Mouse (Mus musculus) left cerebral cortex, adult 18-20 months (tissue): Measurements from ENCODE around the gene Gprc5a. TPM values are rescaled to one million over a fixed set of nuclear protein-coding genes. Genes with fewer than 3 reads are reported as not detected.

ENCODE experiments used
- DNase-seq, 2 experiments: peaks; one replicate each; pipeline ENCODE4 v3.0.0; 2021 to 2022; ENCODE audit warnings: low spot score in 2 of 2, mixed read lengths in 1 of 2
- total RNA-seq, 2 experiments: library from RNA; stranded (reverse); gene quantifications; 2 replicates each; pipeline ENCODE4 v1.2.3; 2021

Gprc5a gene
- total RNA-seq, 2 experiments from 2014 or later = 0.26 to 0.79 TPM

- no peak for DNase-seq
Observed at GRCm38 (mm10) chr6:135070347-135070746, 4.9 kb downstream of the Gprc5a start.

GRCm38 (mm10) chr6:135074405-135074947 is 9.0 kb downstream of the Gprc5a start:
- DNase-seq = no peak

- DNase-seq = no peak
Observed at GRCm38 (mm10) chr6:135076202-135076601, 10.8 kb downstream of the Gprc5a start.

GRCm38 (mm10) chr6:135078420-135078819 is 13.0 kb downstream of the Gprc5a start:
- no peak for DNase-seq

- DNase-seq = no peak
Observed at GRCm38 (mm10) chr6:135083991-135084502, 18.6 kb downstream of the Gprc5a start.

DNA sequence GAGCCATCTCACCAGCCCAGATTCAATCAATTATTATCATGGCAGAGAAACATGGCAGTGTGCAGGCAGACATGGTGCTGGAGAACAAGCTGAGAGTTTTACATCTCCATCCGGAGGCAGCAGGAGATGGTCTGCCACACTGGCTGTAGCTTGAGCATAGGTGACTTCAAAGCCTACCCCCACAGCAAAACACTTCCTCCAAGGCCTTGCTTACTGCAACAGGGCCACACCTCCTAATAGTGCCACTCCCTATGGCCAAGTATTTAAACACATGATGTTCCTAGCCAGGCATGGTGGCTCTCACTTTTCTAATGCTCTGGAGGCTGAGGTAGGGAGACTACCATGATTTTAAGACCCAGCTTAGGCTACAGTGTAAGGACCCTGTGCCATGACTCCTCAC is 20.3 kb downstream of the Gprc5a start:
- DNase-seq = no peak

DNA sequence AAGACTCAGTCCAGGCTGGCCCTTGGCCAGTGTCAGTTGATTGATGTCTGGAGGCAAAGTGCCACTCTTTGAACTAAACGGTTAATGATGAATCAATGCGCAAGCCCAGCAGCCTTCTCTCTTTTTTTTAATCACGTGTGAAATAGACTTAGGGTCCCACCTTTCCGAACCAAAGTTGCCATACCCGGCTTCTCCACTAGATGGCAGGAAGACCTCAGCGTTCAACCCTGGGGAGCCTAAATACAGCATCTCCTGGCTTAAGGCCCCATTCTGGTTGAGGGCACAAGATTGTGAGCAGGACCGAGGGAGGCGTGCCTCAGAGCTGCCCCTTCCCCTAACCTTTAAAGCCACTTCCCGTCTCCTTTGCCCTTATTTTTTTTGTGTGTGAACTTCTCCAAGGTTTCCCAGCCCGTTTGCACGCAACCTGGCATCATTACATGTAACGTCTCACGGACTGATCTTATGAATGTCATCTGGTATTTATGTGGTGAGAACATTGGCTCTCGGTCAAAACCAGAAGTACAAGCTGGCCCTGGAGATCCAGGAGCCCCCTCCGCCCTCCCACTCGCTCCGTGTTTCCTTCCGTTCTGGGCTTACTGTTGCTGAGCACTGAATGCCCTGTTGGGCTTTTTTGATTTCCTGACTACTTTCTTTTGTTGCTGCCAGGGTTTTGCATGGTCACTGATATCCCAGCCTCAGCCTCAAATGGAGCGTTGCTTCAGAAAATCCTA is 22.4 kb downstream of the Gprc5a start:
- DNase-seq = peak; percentile 77 to 92

DNA sequence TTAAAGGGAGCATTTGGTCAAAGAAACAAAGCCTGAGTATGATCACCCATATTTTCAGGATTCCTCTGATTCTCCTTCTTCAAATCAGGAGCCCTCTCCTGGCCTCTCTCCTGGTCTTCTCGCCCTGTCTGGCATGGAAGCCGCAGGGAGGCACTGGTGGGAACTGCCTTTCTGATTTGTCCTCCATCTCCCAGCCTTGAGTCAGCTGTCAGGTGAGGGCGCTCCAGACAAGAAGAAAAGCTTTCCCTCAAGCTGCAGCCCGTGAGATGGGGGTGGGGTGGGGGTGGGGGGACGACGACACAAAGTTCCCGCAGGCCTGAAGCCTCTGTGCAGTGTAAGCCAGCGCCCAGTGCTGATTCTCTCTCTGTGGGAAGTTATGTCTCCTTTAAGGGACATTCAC is 24.3 kb downstream of the Gprc5a start:
- DNase-seq = peak; percentile 47 to 60

GRCm38 (mm10) chr6:135090661-135091060 is 25.2 kb downstream of the Gprc5a start:
- DNase-seq = no peak

DNA sequence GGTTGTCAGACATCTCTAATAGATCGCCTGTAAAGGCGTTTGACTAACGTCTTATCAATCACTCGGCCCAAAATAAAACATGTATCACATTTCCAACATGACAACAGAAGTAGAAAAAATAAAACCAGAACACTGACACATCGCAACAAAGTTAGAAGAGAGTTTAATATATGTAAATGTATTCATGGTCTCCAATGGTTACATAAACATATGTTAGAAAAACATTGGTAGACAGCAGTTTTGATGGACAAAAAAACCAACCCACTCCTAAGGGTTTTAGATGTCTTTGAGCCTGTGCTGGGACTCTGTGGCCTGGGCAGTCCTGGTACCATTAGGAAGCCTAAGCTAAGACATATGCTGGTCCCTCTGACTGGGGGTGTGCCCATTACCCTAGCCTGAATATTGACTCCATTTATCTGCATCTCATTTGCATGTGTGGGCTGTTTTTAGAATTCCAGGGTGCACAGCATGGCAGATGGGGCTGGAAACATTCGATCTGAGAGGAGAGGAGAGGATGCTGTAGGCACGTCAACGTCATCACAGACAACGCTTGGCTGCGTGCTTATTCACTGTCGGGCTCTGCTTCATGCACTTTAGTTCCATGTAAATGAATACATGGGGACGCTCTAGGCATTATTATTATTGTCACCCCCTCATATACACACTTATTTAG is 27.5 kb downstream of the Gprc5a start:
- peak; percentile 39 to 63 for DNase-seq

GRCm38 (mm10) chr6:135100787-135101472 is 35.5 kb downstream of the Gprc5a start:
- DNase-seq = no peak

DNA sequence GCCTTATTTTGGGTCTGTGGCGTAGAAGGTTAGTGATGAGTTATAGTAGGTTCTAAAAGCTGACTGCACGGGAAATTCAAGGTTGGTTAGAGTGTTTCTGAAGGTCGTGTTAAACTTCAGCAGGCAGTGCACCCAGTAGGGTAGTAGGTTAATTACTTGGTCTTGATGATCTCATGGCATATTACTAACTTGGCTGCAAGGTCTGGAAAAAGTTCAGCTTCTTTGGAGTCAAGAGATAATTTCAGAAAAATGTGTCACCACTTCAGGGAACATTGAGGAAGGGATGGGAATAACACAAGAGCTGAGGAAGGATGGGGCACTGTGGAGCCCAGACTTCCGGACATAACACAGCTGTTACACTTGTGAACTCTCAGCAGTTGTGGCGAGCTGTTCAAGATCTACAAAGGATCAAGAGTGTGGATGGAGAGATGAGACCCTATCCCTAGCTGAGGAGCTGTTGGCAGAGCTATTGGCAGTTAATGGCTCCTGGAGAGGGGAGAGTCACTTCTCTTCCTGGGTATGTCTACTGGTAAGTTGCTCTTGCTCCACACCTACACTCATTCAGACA is 37.4 kb downstream of the Gprc5a start:
- no peak for DNase-seq

GRCm38 (mm10) chr6:135107014-135107413 is 41.6 kb downstream of the Gprc5a start:
- DNase-seq = peak; percentile 7 to 27

GRCm38 (mm10) chr6:135112411-135113113 is 47.1 kb downstream of the Gprc5a start:
- DNase-seq = no peak

- no peak for DNase-seq
Observed at GRCm38 (mm10) chr6:135113114-135113436, 47.6 kb downstream of the Gprc5a start.

- no peak for DNase-seq
Observed at GRCm38 (mm10) chr6:135116479-135116878, 51.0 kb downstream of the Gprc5a start.

DNA sequence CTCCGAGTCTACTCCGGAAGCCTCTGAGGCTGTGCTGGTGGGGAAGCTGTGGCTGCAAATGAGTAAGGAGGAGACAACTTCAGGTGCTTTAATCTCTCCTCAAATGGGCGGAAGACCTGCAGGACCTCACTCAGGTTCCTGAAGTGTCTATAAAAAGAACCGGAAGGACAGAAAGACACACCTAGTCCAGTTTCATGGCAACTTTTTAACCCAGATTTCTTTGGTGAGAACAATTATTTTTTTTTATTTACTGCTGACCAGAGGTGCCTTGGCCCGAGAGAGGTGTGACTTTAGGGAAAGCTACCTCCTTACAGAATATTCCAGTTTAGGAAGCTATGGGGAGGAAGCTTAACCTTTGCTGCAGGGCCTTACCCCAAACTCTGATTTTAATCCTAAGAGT is 52.7 kb downstream of the Gprc5a start, which contains the start of gene Gprc5d:
Gene Gprc5d, minus strand, starts transcription at position 101 of the 400 bp plus-strand sequence.
- no peak for DNase-seq

DNA sequence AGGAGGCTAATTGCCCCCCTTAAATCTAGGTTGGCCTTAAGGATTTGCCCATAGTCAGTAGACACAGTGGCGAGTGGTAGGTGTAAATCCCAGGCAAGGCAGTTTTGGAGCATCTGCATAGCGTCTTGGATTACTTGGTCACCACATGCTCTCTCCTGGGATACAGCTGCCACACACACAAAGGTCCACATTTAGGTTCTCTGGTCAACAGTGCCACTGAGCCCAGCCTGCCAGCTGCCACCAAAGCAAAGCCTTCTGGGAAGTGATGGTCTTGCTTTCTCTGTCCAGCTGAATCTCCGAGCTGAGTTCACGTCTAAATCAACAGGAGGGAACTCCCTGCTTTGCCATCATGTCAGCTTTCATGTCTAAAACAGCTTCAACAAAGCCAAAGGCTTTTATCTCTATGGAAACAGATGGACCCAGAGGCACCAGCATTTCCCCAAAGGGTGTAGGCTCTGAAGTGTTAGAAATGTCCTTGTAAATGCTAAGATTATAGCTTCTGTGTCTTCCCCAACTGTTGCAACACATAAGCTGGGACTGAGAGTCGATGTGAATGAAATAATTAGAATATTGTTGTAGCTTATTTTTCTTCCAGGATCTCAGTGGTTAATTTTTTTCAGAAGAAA is 59.4 kb downstream of the Gprc5a start:
- no peak for DNase-seq

GRCm38 (mm10) chr6:135133086-135133485 is 67.6 kb downstream of the Gprc5a start:
- DNase-seq = no peak

GRCm38 (mm10) chr6:135133486-135133885 is 68.0 kb downstream of the Gprc5a start:
- peak; percentile 40 to 68 for DNase-seq
